11 mouse cellular contexts compared by ENCODE assay signal in genomic region chr6:7882520-7882919, GRCm38 (mm10). TPM values are rescaled to one million over a fixed set of nuclear protein-coding genes. Genes with fewer than 3 reads are reported as not detected.
DNase-seq lines count a peak whose midpoint lies in the region; ATAC-seq lines count a peak whose summit lies in the region.
"Had no signal": no experiment of that assay in that cellular context is flagged by ENCODE, and none has a peak within 500 bp of the region (broad histone marks: within the 10 kb centered on the region; RNA-seq: fewer than 3 reads in every experiment).

No protein-coding gene starts in this region.

- H3K27ac ChIP-seq in kidney, embryonic 15.5 days, result no peak overlapping the region
- H3K27ac ChIP-seq in forebrain, embryonic 13.5 days, result no peak overlapping the region
- H3K27ac ChIP-seq: hindbrain, embryonic 14.5 days; liver, embryonic 14.5 days; stomach, embryonic 15.5 days had no signal

- no peaks in the 10 kb centered on the region for H3K9me3 ChIP-seq in kidney, embryonic 15.5 days (replicated peaks)
- H3K9me3 ChIP-seq in forebrain, embryonic 13.5 days (replicated peaks), result no peaks in the 10 kb centered on the region
- H3K9me3 ChIP-seq: stomach, embryonic 15.5 days had no signal

- 0 out of 2 replicates have a peak, but pooled peaks have one; percentile 25 for ATAC-seq in kidney, embryonic 15.5 days (replicated peaks; ENCODE audit: low FRiP score)
- ATAC-seq in forebrain, embryonic 13.5 days, result no peak

- H3K27me3 ChIP-seq in kidney, embryonic 15.5 days, result no peaks in the 10 kb centered on the region
- no peaks in the 10 kb centered on the region for H3K27me3 ChIP-seq in forebrain, embryonic 13.5 days
- H3K27me3 ChIP-seq: stomach, embryonic 15.5 days had no signal

- H3K4me3 ChIP-seq in kidney, embryonic 15.5 days (replicated peaks), result no peak overlapping the region
- no peak overlapping the region for H3K4me3 ChIP-seq in forebrain, embryonic 13.5 days
- H3K4me3 ChIP-seq: stomach, embryonic 15.5 days had no signal

- 74% methylated on average over 13 of the region's 13 CpGs for WGBS in kidney, embryonic 15.5 days
- 80% methylated on average over 13 of the region's 13 CpGs for WGBS in forebrain, embryonic 13.5 days

- no peak overlapping the region for H3K9ac ChIP-seq in kidney, embryonic 15.5 days
- no peak overlapping the region for H3K9ac ChIP-seq in forebrain, embryonic 13.5 days
- H3K9ac ChIP-seq: hindbrain, embryonic 14.5 days; liver, embryonic 14.5 days; stomach, embryonic 15.5 days had no signal

- DNase-seq in urinary bladder, postnatal 14 days (ENCODE audit: low spot score), result peak; percentile 31
- no peak for DNase-seq in urinary bladder, adult 2 months (ENCODE audit: low spot score)
- DNase-seq in gastrocnemius, postnatal 10 days, result peak; percentile 35
- DNase-seq in ovary, postnatal 36 days (ENCODE audit: low spot score), result peak; percentile 25
- no peak for DNase-seq in left cerebral cortex, adult 8-10 months (ENCODE audit: low spot score in 2 of 2)
- no peak for DNase-seq in retina, embryonic 14.5 days (ENCODE audit: low spot score)

- H3K36me3 ChIP-seq in kidney, embryonic 15.5 days, result no peaks in the 10 kb centered on the region
- no peaks in the 10 kb centered on the region for H3K36me3 ChIP-seq in forebrain, embryonic 13.5 days (ENCODE audit: poor library complexity, severe bottlenecking)
- H3K36me3 ChIP-seq: stomach, embryonic 15.5 days had no signal

- H3K4me1 ChIP-seq in kidney, embryonic 15.5 days, result no peaks in the 10 kb centered on the region
- H3K4me1 ChIP-seq in forebrain, embryonic 13.5 days, result no peaks in the 10 kb centered on the region
- H3K4me1 ChIP-seq: stomach, embryonic 15.5 days had no signal

- H3K4me2 ChIP-seq in kidney, embryonic 15.5 days, result no peak overlapping the region
- no peak overlapping the region for H3K4me2 ChIP-seq in forebrain, embryonic 13.5 days
- H3K4me2 ChIP-seq: hindbrain, embryonic 14.5 days; stomach, embryonic 15.5 days had no signal

RNA-seq across cellular contexts. Expression of gene C1galt1, which starts 37.9 kb away (rescaled TPM):
- polyA plus RNA-seq in urinary bladder, adult 2 months (2012; rRNA removed), result 19.3 and 22.1 TPM in 2 replicates
- total RNA-seq in gastrocnemius, postnatal 10 days (2021), result 10 to 100 TPM; 13.5 to 15.8 TPM
- 3.0 and 3.1 TPM in 2 replicates for polyA plus RNA-seq in kidney, embryonic 15.5 days (2015; fragmentation: Nextera tagmentation; extraction: Ambion mirVana)
- total RNA-seq in left cerebral cortex, adult 8-10 months (2022), result 10 to 100 TPM; 11.6 to 12.7 (median 12.0) TPM
- 1.5 and 1.6 TPM in 2 replicates for polyA plus RNA-seq in forebrain, embryonic 13.5 days (2015; fragmentation: Nextera tagmentation; extraction: Ambion mirVana)

Comparison
In these comparisons a context has a peak if more than half of its experiments do, and no peak if none do; other contexts are left out.
1. DNase-seq: peak in urinary bladder, postnatal 14 days (single experiment), gastrocnemius, postnatal 10 days (single experiment) and ovary, postnatal 36 days (single experiment); none in urinary bladder, adult 2 months (single experiment), left cerebral cortex, adult 8-10 months (0 of 2) and retina, embryonic 14.5 days (single experiment).